Mouse (Mus musculus) hindbrain, embryonic 16.5 days (tissue): ENCODE results near the gene 4921509C19Rik. TPM values are rescaled to one million over a fixed set of nuclear protein-coding genes. Genes with fewer than 3 reads are reported as not detected.
"Not testable (repeated sequence)": the region's sequence is repeated elsewhere in the genome, so short reads cannot be mapped to it uniquely, and the experiment has no call there.

Source experiments
- ATAC-seq: fragments of 200-750 bp; cut with Nextera tagmentation; 2 replicates; pipeline ENCODE4 v1.8.0; 2017; ENCODE audit warnings: moderate TSS enrichment, moderate library complexity
- H3K27ac ChIP-seq: fragments of 300-500 bp; sonication (generic); 2 replicates; pipeline ENCODE4 v1.5.1; 2014; ENCODE audit warnings: low read depth, mild to moderate bottlenecking, control low read depth, low read length, moderate library complexity
- H3K27me3 ChIP-seq: fragments of 300-500 bp; sonication (generic); replicated peaks from 2 replicates; pipeline ENCODE4 v1.6.1; 2014; ENCODE audit warnings: low read length; ENCODE audit not compliant: control insufficient read depth, insufficient read depth
- H3K36me3 ChIP-seq: fragments of 300-500 bp; sonication (generic); 2 replicates; pipeline ENCODE4 v1.6.1; 2014; ENCODE audit warnings: mild to moderate bottlenecking, low read length, moderate library complexity, mixed read lengths; ENCODE audit not compliant: control insufficient read depth, insufficient read depth
- H3K4me1 ChIP-seq: fragments of 300-500 bp; sonication (generic); 2 replicates; pipeline ENCODE4 v1.6.1; 2014; ENCODE audit warnings: low read depth, low read length; ENCODE audit not compliant: control insufficient read depth, insufficient read depth
- H3K4me2 ChIP-seq: fragments of 300-500 bp; sonication (generic); 2 replicates; pipeline ENCODE4 v1.6.1; 2014; ENCODE audit warnings: mild to moderate bottlenecking, low read length, control low read depth, moderate library complexity
- H3K4me3 ChIP-seq: fragments of 300-500 bp; sonication (generic); 2 replicates; pipeline ENCODE4 v1.5.1; 2014; ENCODE audit warnings: mild to moderate bottlenecking, low read length, control low read depth, moderate library complexity
- H3K9ac ChIP-seq: fragments of 300-500 bp; sonication (generic); 2 replicates; pipeline ENCODE4 v1.6.1; 2014; ENCODE audit warnings: low read depth, mild to moderate bottlenecking, control low read depth, low read length, moderate library complexity
- H3K9me3 ChIP-seq: fragments of 300-500 bp; sonication (generic); 2 replicates; pipeline ENCODE4 v1.6.1; 2014; ENCODE audit warnings: mild to moderate bottlenecking, low read length, moderate library complexity; ENCODE audit not compliant: control insufficient read depth
- WGBS: fragments of 180-500 bp; shearing (Covaris S2); extraction: QIAGEN DNeasy Blood & Tissue Kit; methylation state at CpG from one replicate; pipeline ENCODE4 v1.1.7; 2014; 5-methylcytosine and 5-hydroxymethylcytosine counted together
- polyA plus RNA-seq: library from polyadenylated mRNA; unstranded; fragments of >200 nt; fragmentation: Nextera tagmentation; extraction: Ambion mirVana; gene quantifications from 2 replicates; pipeline ENCODE4 v1.2.1, GENCODE M21; 2015

Gene 4921509C19Rik
- polyA plus RNA-seq, 1 experiment from 2014 or later: not detected

GRCm38 (mm10) chr2:151494035-151494803, 18.3 kb upstream of the 4921509C19Rik start, which contains the start of gene Nsfl1c:
Gene Nsfl1c (plus strand): TSS chr2:151494182.
- Histone ChIP-seq H3K27me3 (no peaks in the 10 kb centered on the region), H3K27ac (peak within 1 kb of the TSS; percentile 80), H3K36me3 (peaks cover 9% of the 10 kb centered on the region), H3K4me2 (peak within 1 kb of the TSS; percentile 81), H3K4me1 (peaks cover 19% of the 10 kb centered on the region), H3K9me3 (no peaks in the 10 kb centered on the region), H3K9ac (peak within 1 kb of the TSS; percentile 90), H3K4me3 (peak within 1 kb of the TSS; percentile 94)
- WGBS: under 1% methylated on average over 66 of the region's 73 CpGs
- peak; percentile 100 for ATAC-seq

GRCm38 (mm10) chr2:151486496-151486895, 10.5 kb upstream of the 4921509C19Rik start:
- H3K4me1 ChIP-seq: no peaks in the 10 kb centered on the region
- H3K27me3 ChIP-seq: no peaks in the 10 kb centered on the region
- H3K9me3 ChIP-seq: no peaks in the 10 kb centered on the region
- no peak overlapping the region for H3K27ac ChIP-seq
- H3K4me3 ChIP-seq: no peak overlapping the region
- no peak overlapping the region for H3K4me2 ChIP-seq
- no peaks in the 10 kb centered on the region for H3K36me3 ChIP-seq
- no peak for ATAC-seq
- no peak overlapping the region for H3K9ac ChIP-seq

DNA sequence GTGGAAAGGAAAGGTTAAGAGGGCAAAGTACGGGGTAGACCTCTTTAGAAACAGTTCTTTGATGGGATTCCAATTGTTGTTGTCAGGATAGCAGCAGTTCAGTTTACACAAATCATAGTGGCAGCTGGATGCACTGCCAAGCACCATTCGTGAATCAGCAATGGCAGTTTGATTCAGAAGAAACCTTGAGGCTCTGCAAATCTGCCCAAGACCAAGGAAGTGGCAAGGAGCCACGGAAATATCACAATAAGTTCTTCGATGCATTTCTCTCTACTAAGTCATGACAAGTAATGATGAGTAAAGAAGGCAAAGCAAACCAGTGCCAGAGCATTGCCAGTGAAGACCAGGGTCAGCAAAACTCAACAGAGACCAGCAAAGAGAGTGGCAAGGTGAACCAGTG, 41.0 kb downstream of the 4921509C19Rik start:
- H3K27ac ChIP-seq, ATAC-seq, H3K36me3 ChIP-seq, H3K4me1 ChIP-seq, H3K9me3 ChIP-seq, H3K9ac ChIP-seq, H3K27me3 ChIP-seq, H3K4me2 ChIP-seq, H3K4me3 ChIP-seq: not testable (repeated sequence)
- 74% methylated on average over 4 of the region's 4 CpGs for WGBS

GRCm38 (mm10) chr2:151434203-151434602, 41.8 kb downstream of the 4921509C19Rik start:
- ATAC-seq, H3K27ac ChIP-seq, H3K4me1 ChIP-seq, H3K27me3 ChIP-seq, H3K36me3 ChIP-seq, H3K9ac ChIP-seq, H3K9me3 ChIP-seq, H3K4me2 ChIP-seq, H3K4me3 ChIP-seq: not testable (repeated sequence)
- 60% methylated on average over 4 of the region's 4 CpGs for WGBS

Other genes starting within 250 kb of the 4921509C19Rik start
- gene Nsfl1c, start 18.0 kb upstream of the 4921509C19Rik start, polyA plus RNA-seq: 277 and 287 TPM in 2 replicates
- 675 and 689 TPM in 2 replicates for gene Fkbp1a, start 66.3 kb upstream of the 4921509C19Rik start, polyA plus RNA-seq
- gene Sdcbp2, start 96.5 kb upstream of the 4921509C19Rik start, polyA plus RNA-seq: 0.58 and 0.70 TPM in 2 replicates
- 24.8 and 28.3 TPM in 2 replicates for gene Snph, start 156.4 kb upstream of the 4921509C19Rik start, polyA plus RNA-seq
- gene Rad21l, start 192.4 kb upstream of the 4921509C19Rik start, polyA plus RNA-seq: 0.15 and 0.28 TPM in 2 replicates
- gene Tmem74b, start 225.9 kb upstream of the 4921509C19Rik start, polyA plus RNA-seq: 32.3 and 32.7 TPM in 2 replicates